Mouse (Mus musculus): Measurements from ENCODE around the gene Tmem273. TPM values are rescaled to one million over a fixed set of nuclear protein-coding genes. Genes with fewer than 3 reads are reported as not detected.

Gene Tmem273
- polyA plus RNA-seq (2015; fragmentation: Nextera tagmentation; extraction: Ambion mirVana), result 0.41 and 0.66 TPM in 2 replicates

DNA sequence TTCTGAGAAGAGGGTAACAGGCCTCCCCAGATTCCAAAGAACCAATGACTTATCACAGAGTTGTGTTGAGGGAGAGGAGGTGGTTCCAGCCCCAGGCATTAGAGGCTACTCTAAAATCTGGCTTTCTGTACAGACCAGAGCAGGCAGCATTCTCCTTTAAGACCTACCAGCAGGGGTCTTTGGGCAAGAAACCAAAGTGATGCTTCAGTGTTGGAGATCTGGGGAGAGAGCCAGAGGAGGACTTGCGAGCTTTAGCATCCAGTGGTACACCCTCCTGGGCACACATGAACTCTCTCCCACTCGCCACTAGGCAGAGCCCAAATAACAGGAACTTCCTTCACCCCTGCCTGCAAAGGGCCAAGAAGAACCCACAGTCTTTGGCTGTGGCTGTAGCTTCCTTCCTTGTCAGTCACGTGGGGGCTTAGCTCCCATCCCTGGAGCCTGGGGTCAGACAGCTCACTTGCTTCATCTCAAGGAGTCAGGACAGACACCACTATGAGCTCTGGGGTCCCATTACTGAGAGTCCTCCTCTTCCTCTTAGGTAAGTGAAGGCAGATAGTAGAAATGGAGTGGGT, at the start of gene Tmem273:
Tmem273 (plus strand) TSS at position 408 of the 575 bp plus-strand sequence.
- H3K27ac ChIP-seq (ENCODE audit: low read depth, low read length), result no peak within 1 kb of the TSS
- no peak within 1 kb of the TSS for H3K9ac ChIP-seq (ENCODE audit: low read depth, low read length)
- H3K36me3 ChIP-seq (ENCODE audit: control insufficient read depth, insufficient read depth, low read length), result no peaks in the 10 kb centered on the region
- no peaks in the 10 kb centered on the region for H3K9me3 ChIP-seq (ENCODE audit: control insufficient read depth, low read length)
- no peak within 1 kb of the TSS for H3K4me3 ChIP-seq (ENCODE audit: low read length)
- 67% methylated on average over 3 of the region's 3 CpGs for WGBS
- H3K4me1 ChIP-seq (ENCODE audit: control insufficient read depth, insufficient read depth, low read depth, low read length), result no peaks in the 10 kb centered on the region
- H3K4me2 ChIP-seq (ENCODE audit: low read length), result no peak within 1 kb of the TSS
- ATAC-seq, result no peak
- no peaks in the 10 kb centered on the region for H3K27me3 ChIP-seq (replicated peaks; ENCODE audit: control insufficient read depth, insufficient read depth, low read length)

DNA sequence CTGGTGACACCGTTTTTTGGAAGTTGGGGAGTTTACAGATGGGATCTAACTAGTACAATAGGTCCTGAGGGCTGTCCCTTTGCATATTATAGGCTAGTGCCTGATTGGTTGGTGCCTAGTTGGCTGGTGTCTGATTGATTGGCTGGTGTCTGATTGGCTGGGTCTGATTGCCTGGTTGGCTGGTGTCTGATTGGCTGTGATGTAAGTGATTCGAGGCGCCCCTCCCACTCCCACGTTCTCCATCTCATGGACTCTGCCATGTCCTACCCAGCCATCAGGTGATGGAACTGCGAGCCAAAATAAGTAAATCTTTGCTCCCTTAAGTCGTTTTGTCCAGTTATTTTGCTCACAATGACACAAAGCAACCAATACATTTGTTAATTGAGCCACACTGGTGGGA, 49.2 kb upstream of the Tmem273 start:
- 81% methylated on average over 6 of the region's 6 CpGs for WGBS
- ATAC-seq, result no peak
- no peak overlapping the region for H3K9ac ChIP-seq (ENCODE audit: low read depth, low read length)
- no peaks in the 10 kb centered on the region for H3K27me3 ChIP-seq (replicated peaks; ENCODE audit: control insufficient read depth, insufficient read depth, low read length)
- no peaks in the 10 kb centered on the region for H3K4me1 ChIP-seq (ENCODE audit: control insufficient read depth, insufficient read depth, low read depth, low read length)
- H3K36me3 ChIP-seq (ENCODE audit: control insufficient read depth, insufficient read depth, low read length), result no peaks in the 10 kb centered on the region
- H3K9me3 ChIP-seq (ENCODE audit: control insufficient read depth, low read length), result peaks cover 10% of the 10 kb centered on the region
- H3K4me3 ChIP-seq (ENCODE audit: low read length), result no peak overlapping the region
- no peak overlapping the region for H3K27ac ChIP-seq (ENCODE audit: low read depth, low read length)
- no peak overlapping the region for H3K4me2 ChIP-seq (ENCODE audit: low read length)

DNA sequence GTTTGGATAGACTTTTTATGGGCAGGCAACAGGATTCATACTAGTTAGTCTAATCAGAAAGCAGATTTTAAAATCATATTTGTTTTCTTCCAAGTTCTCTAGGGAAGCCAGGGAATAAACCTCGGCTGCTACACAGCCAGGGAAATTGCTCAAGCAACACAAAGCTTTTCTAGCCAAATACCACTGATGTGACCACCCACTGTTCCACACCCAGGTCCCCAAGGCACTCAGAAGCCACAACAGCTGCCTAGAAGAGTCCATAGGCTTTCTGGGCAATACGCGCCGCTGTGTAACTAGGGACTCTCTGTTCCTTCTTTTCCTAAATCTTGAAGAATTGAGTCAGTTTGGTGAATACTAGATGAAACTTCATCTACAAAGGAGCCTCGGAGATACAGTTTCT, 47.2 kb upstream of the Tmem273 start:
- H3K27ac ChIP-seq (ENCODE audit: low read depth, low read length), result no peak overlapping the region
- H3K27me3 ChIP-seq (replicated peaks; ENCODE audit: control insufficient read depth, insufficient read depth, low read length), result no peaks in the 10 kb centered on the region
- peaks cover 10% of the 10 kb centered on the region for H3K9me3 ChIP-seq (ENCODE audit: control insufficient read depth, low read length)
- H3K9ac ChIP-seq (ENCODE audit: low read depth, low read length), result no peak overlapping the region
- no peaks in the 10 kb centered on the region for H3K4me1 ChIP-seq (ENCODE audit: control insufficient read depth, insufficient read depth, low read depth, low read length)
- ATAC-seq, result no peak
- no peak overlapping the region for H3K4me3 ChIP-seq (ENCODE audit: low read length)
- 88% methylated on average over 5 of the region's 5 CpGs for WGBS
- no peak overlapping the region for H3K4me2 ChIP-seq (ENCODE audit: low read length)
- no peaks in the 10 kb centered on the region for H3K36me3 ChIP-seq (ENCODE audit: control insufficient read depth, insufficient read depth, low read length)

GRCm38 (mm10) chr14:32748519-32748918, 37.2 kb upstream of the Tmem273 start:
- H3K4me2 ChIP-seq (ENCODE audit: low read length), result no peak overlapping the region
- H3K9me3 ChIP-seq (ENCODE audit: control insufficient read depth, low read length), result no peaks in the 10 kb centered on the region
- H3K4me3 ChIP-seq (ENCODE audit: low read length), result no peak overlapping the region
- no peak overlapping the region for H3K27ac ChIP-seq (ENCODE audit: low read depth, low read length)
- no peaks in the 10 kb centered on the region for H3K36me3 ChIP-seq (ENCODE audit: control insufficient read depth, insufficient read depth, low read length)
- no peak overlapping the region for H3K9ac ChIP-seq (ENCODE audit: low read depth, low read length)
- ATAC-seq, result no peak
- H3K27me3 ChIP-seq (replicated peaks; ENCODE audit: control insufficient read depth, insufficient read depth, low read length), result no peaks in the 10 kb centered on the region
- no peaks in the 10 kb centered on the region for H3K4me1 ChIP-seq (ENCODE audit: control insufficient read depth, insufficient read depth, low read depth, low read length)
- WGBS, result 83% methylated on average over 6 of the region's 6 CpGs

DNA sequence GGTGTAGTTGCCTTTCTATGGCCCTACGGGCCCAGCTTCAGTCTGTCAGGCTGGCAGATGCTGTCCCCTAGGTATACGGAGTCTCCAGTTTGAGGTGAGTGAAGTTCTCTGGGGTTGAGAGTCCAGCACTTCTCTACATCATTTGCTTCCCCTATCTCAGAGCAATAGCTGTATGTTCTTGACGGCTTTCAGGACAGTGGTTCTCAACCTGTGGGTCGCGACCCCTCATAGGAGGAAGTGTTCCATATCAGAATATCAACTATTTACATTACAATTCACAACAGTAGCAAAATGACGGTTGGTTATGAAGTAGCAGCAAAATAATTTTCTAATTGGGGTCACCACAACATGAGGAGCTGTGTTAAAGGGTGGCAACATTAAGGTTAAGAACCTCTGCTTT, 35.0 kb upstream of the Tmem273 start:
- Histone ChIP-seq H3K4me1 (ENCODE audit: control insufficient read depth, insufficient read depth, low read depth, low read length) (no peaks in the 10 kb centered on the region), H3K4me3 (ENCODE audit: low read length) (no peak overlapping the region), H3K27ac (ENCODE audit: low read depth, low read length) (no peak overlapping the region), H3K9ac (ENCODE audit: low read depth, low read length) (no peak overlapping the region), H3K36me3 (ENCODE audit: control insufficient read depth, insufficient read depth, low read length) (no peaks in the 10 kb centered on the region), H3K9me3 (ENCODE audit: control insufficient read depth, low read length) (no peaks in the 10 kb centered on the region), H3K4me2 (ENCODE audit: low read length) (no peak overlapping the region), H3K27me3 (replicated peaks; ENCODE audit: control insufficient read depth, insufficient read depth, low read length) (no peaks in the 10 kb centered on the region)
- ATAC-seq, result no peak
- 88% methylated on average over 6 of the region's 6 CpGs for WGBS

GRCm38 (mm10) chr14:32754286-32754685, 31.5 kb upstream of the Tmem273 start:
- no peak overlapping the region for H3K9ac ChIP-seq (ENCODE audit: low read depth, low read length)
- H3K4me3 ChIP-seq (ENCODE audit: low read length), result no peak overlapping the region
- no peak overlapping the region for H3K4me2 ChIP-seq (ENCODE audit: low read length)
- WGBS, result 57% methylated on average over 1 of the region's 1 CpGs
- no peak overlapping the region for H3K27ac ChIP-seq (ENCODE audit: low read depth, low read length)
- H3K4me1 ChIP-seq (ENCODE audit: control insufficient read depth, insufficient read depth, low read depth, low read length), result no peaks in the 10 kb centered on the region
- H3K27me3 ChIP-seq (replicated peaks; ENCODE audit: control insufficient read depth, insufficient read depth, low read length), result no peaks in the 10 kb centered on the region
- ATAC-seq, result no peak
- H3K9me3 ChIP-seq (ENCODE audit: control insufficient read depth, low read length), result no peaks in the 10 kb centered on the region
- no peaks in the 10 kb centered on the region for H3K36me3 ChIP-seq (ENCODE audit: control insufficient read depth, insufficient read depth, low read length)

DNA sequence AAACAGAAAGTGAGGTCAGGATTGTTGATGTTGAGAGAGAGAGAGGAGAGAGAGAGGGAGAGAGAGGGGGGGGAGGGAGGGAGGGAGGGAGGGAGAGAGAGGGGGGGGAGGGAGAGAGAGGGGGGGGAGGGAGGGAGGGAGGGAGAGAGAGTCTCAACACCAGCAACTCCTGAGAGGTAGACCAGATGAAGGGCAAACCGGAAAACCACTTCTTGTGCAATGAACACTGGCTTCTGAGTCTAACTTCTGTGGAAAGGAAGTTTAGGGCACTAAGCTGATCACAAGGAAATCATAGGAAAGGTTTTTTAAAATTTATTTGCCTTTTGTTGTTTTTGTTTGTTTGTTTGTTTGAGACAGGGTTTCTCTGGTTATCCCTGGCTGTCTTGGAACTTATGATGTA, 23.6 kb upstream of the Tmem273 start:
- no peaks in the 10 kb centered on the region for H3K36me3 ChIP-seq (ENCODE audit: control insufficient read depth, insufficient read depth, low read length)
- H3K4me2 ChIP-seq (ENCODE audit: low read length), result no peak overlapping the region
- 100% methylated on average over 1 of the region's 1 CpGs for WGBS
- H3K9ac ChIP-seq (ENCODE audit: low read depth, low read length), result no peak overlapping the region
- no peak for ATAC-seq
- no peaks in the 10 kb centered on the region for H3K27me3 ChIP-seq (replicated peaks; ENCODE audit: control insufficient read depth, insufficient read depth, low read length)
- no peaks in the 10 kb centered on the region for H3K9me3 ChIP-seq (ENCODE audit: control insufficient read depth, low read length)
- no peak overlapping the region for H3K4me3 ChIP-seq (ENCODE audit: low read length)
- no peaks in the 10 kb centered on the region for H3K4me1 ChIP-seq (ENCODE audit: control insufficient read depth, insufficient read depth, low read depth, low read length)
- H3K27ac ChIP-seq (ENCODE audit: low read depth, low read length), result no peak overlapping the region

GRCm38 (mm10) chr14:32770563-32770962, 15.2 kb upstream of the Tmem273 start:
- H3K36me3 ChIP-seq (ENCODE audit: control insufficient read depth, insufficient read depth, low read length), result no peaks in the 10 kb centered on the region
- no peaks in the 10 kb centered on the region for H3K9me3 ChIP-seq (ENCODE audit: control insufficient read depth, low read length)
- no peaks in the 10 kb centered on the region for H3K27me3 ChIP-seq (replicated peaks; ENCODE audit: control insufficient read depth, insufficient read depth, low read length)
- no peak for ATAC-seq
- no peaks in the 10 kb centered on the region for H3K4me1 ChIP-seq (ENCODE audit: control insufficient read depth, insufficient read depth, low read depth, low read length)
- H3K9ac ChIP-seq (ENCODE audit: low read depth, low read length), result no peak overlapping the region
- no peak overlapping the region for H3K27ac ChIP-seq (ENCODE audit: low read depth, low read length)
- 74% methylated on average over 6 of the region's 6 CpGs for WGBS
- H3K4me2 ChIP-seq (ENCODE audit: low read length), result no peak overlapping the region
- H3K4me3 ChIP-seq (ENCODE audit: low read length), result no peak overlapping the region

- 91% methylated on average over 4 of the region's 4 CpGs for WGBS
- H3K4me3 ChIP-seq (ENCODE audit: low read length), result no peak overlapping the region
- H3K36me3 ChIP-seq (ENCODE audit: control insufficient read depth, insufficient read depth, low read length), result no peaks in the 10 kb centered on the region
- no peaks in the 10 kb centered on the region for H3K9me3 ChIP-seq (ENCODE audit: control insufficient read depth, low read length)
- H3K27ac ChIP-seq (ENCODE audit: low read depth, low read length), result no peak overlapping the region
- H3K4me1 ChIP-seq (ENCODE audit: control insufficient read depth, insufficient read depth, low read depth, low read length), result no peaks in the 10 kb centered on the region
- no peak for ATAC-seq
- H3K4me2 ChIP-seq (ENCODE audit: low read length), result no peak overlapping the region
- no peak overlapping the region for H3K9ac ChIP-seq (ENCODE audit: low read depth, low read length)
- H3K27me3 ChIP-seq (replicated peaks; ENCODE audit: control insufficient read depth, insufficient read depth, low read length), result no peaks in the 10 kb centered on the region
Observed at GRCm38 (mm10) chr14:32772085-32772484, 13.7 kb upstream of the Tmem273 start.

GRCm38 (mm10) chr14:32772791-32773190, 13.0 kb upstream of the Tmem273 start:
- no peak overlapping the region for H3K27ac ChIP-seq (ENCODE audit: low read depth, low read length)
- 56% methylated on average over 3 of the region's 3 CpGs for WGBS

More at GRCm38 (mm10) chr14:32772791-32773190, 13.0 kb upstream of the Tmem273 start:
- Histone ChIP-seq H3K4me3 (ENCODE audit: low read length) (no peak overlapping the region), H3K4me1 (ENCODE audit: control insufficient read depth, insufficient read depth, low read depth, low read length) (no peaks in the 10 kb centered on the region), H3K4me2 (ENCODE audit: low read length) (no peak overlapping the region), H3K27me3 (replicated peaks; ENCODE audit: control insufficient read depth, insufficient read depth, low read length) (no peaks in the 10 kb centered on the region), H3K9me3 (ENCODE audit: control insufficient read depth, low read length) (no peaks in the 10 kb centered on the region), H3K36me3 (ENCODE audit: control insufficient read depth, insufficient read depth, low read length) (no peaks in the 10 kb centered on the region), H3K9ac (ENCODE audit: low read depth, low read length) (no peak overlapping the region)
- ATAC-seq, result no peak

Measured in hindbrain, embryonic 16.5 days (tissue).